Mouse (Mus musculus): Measurements from ENCODE around the gene Wdr93. TPM values are rescaled to one million over a fixed set of nuclear protein-coding genes. Genes with fewer than 3 reads are reported as not detected.

The Wdr93 gene
- total and polyA plus RNA-seq, 3 experiments = 0.75 to 1.3 (median 1.2) TPM

GRCm38 (mm10) chr7:79744051-79744450 lies 1.1 kb downstream of the Wdr93 start:
- Histone ChIP-seq H3K27me3 (replicated peaks) (no peaks in the 10 kb centered on the region), H3K4me3 (replicated peaks in 1 of 3; ENCODE audit: low read depth in 2 of 3, low read length in 2 of 3, poor library complexity in 1 of 3) (no peak overlapping the region), H3K9me3 (replicated peaks; ENCODE audit: low read length) (no peaks in the 10 kb centered on the region), H3K4me1 (ENCODE audit: control insufficient read depth in 1 of 2, insufficient read depth in 2 of 2) (peaks cover 0 to 5% of the 10 kb centered on the region in 2 experiments; a peak in 2 of 4 replicates), H3K79me2 (replicated peaks; ENCODE audit: control insufficient read depth, extremely low read depth, insufficient read depth, poor library complexity, severe bottlenecking) (no peaks in the 10 kb centered on the region), H3K36me3 (replicated peaks in 1 of 2; ENCODE audit: control insufficient read depth in 1 of 2, insufficient read depth in 1 of 2, low read length in 1 of 2) (peaks cover 5 to 9% of the 10 kb centered on the region in 2 experiments), H3K4me2 (ENCODE audit: insufficient read depth, low read depth, poor library complexity, severe bottlenecking) (no peak overlapping the region), H3K27ac (ENCODE audit: insufficient read depth, low read depth) (no peak overlapping the region), H3K9ac (ENCODE audit: insufficient read depth, low read depth) (no peak overlapping the region)
- in situ Hi-C loops (cut with MboI; ENCODE audit: low pct_ligation_motif_present, low pct_unique_long_range_greater_than_20kb, low sequenced_read_pairs) (no loop called here), dilution Hi-C loops (cut with MboI; ENCODE audit: extremely low pct_ligation_motif_present, extremely low pct_unique_long_range_greater_than_20kb, low sequenced_read_pairs) (no loop called here)
- TF ChIP-seq CHD2 (IDR thresholded peaks at IDR 0.05; ENCODE audit: low read length) = no peak
- TF ChIP-seq KAT2A (IDR thresholded peaks at IDR 0.05; ENCODE audit: insufficient replicate concordance, low read length) = no peak
- TF ChIP-seq UBTF (IDR thresholded peaks at IDR 0.05; ENCODE audit: low read depth, low read length) = no peak
- TF ChIP-seq GABPA (IDR thresholded peaks at IDR 0.05; ENCODE audit: insufficient replicate concordance, low read depth, low read length) = no peak
- TF ChIP-seq JUN (IDR thresholded peaks at IDR 0.05; ENCODE audit: insufficient read depth, low read depth, low read length) = no peak
- TF ChIP-seq ZMIZ1 (IDR thresholded peaks at IDR 0.05; ENCODE audit: low read depth, low read length) = no peak
- no peak for TF ChIP-seq E2F4 (IDR thresholded peaks at IDR 0.05; ENCODE audit: insufficient replicate concordance, low read depth, low read length)
- DNase-seq (ENCODE audit: extremely low read depth) = no peak

- H3K36me3 ChIP-seq (replicated peaks in 1 of 2; ENCODE audit: control insufficient read depth in 1 of 2, insufficient read depth in 1 of 2, low read length in 1 of 2) = peaks cover 2 to 5% of the 10 kb centered on the region in 2 experiments
- H3K27ac ChIP-seq (ENCODE audit: insufficient read depth, low read depth) = no peak overlapping the region
- H3K9ac ChIP-seq (ENCODE audit: insufficient read depth, low read depth) = no peak overlapping the region
- dilution Hi-C loops (cut with MboI; ENCODE audit: extremely low pct_ligation_motif_present, extremely low pct_unique_long_range_greater_than_20kb, low sequenced_read_pairs) (no loop called here), in situ Hi-C loops (cut with MboI; ENCODE audit: low pct_ligation_motif_present, low pct_unique_long_range_greater_than_20kb, low sequenced_read_pairs) (no loop called here)
- no peak for TF ChIP-seq JUN (IDR thresholded peaks at IDR 0.05; ENCODE audit: insufficient read depth, low read depth, low read length)
- TF ChIP-seq IRF4 (IDR thresholded peaks at IDR 0.05; ENCODE audit: low read depth, low read length) = no peak
- no peak for TF ChIP-seq CTCF (conservative IDR thresholded peaks at IDR 0.05 in 1 of 2, IDR thresholded peaks at IDR 0.05 in 1 of 2; ENCODE audit: low read depth in 2 of 2, low read length in 2 of 2)
- no peak for TF ChIP-seq NRF1 (IDR thresholded peaks at IDR 0.05; ENCODE audit: low read depth, low read length)
- TF ChIP-seq KAT2A (IDR thresholded peaks at IDR 0.05; ENCODE audit: insufficient replicate concordance, low read length) = no peak
- no peak for TF ChIP-seq TCF12 (IDR thresholded peaks at IDR 0.05; ENCODE audit: low read depth, low read length)
- no peak for TF ChIP-seq PAX5 (IDR thresholded peaks at IDR 0.05; ENCODE audit: low read length)
- TF ChIP-seq POLR2A (IDR thresholded peaks at IDR 0.05; ENCODE audit: low read depth, low read length) = no peak
- no peak for TF ChIP-seq UBTF (IDR thresholded peaks at IDR 0.05; ENCODE audit: low read depth, low read length)
- TF ChIP-seq ETS1 (conservative IDR thresholded peaks at IDR 0.05; ENCODE audit: low read depth, low read length) = no peak
- no peak for TF ChIP-seq RAD21 (IDR thresholded peaks at IDR 0.05; ENCODE audit: low read depth, low read length)
- no peak for TF ChIP-seq NELFE (IDR thresholded peaks at IDR 0.05; ENCODE audit: low read depth, low read length)
- H3K4me1 ChIP-seq (ENCODE audit: control insufficient read depth in 1 of 2, insufficient read depth in 2 of 2) = peaks cover 0 to 5% of the 10 kb centered on the region in 2 experiments; a peak in 2 of 4 replicates
- no peak for DNase-seq (ENCODE audit: extremely low read depth)
- no peaks in the 10 kb centered on the region for H3K79me2 ChIP-seq (replicated peaks; ENCODE audit: control insufficient read depth, extremely low read depth, insufficient read depth, poor library complexity, severe bottlenecking)
- H3K4me3 ChIP-seq (replicated peaks in 1 of 3; ENCODE audit: low read depth in 2 of 3, low read length in 2 of 3, poor library complexity in 1 of 3) = no peak overlapping the region
- H3K27me3 ChIP-seq (replicated peaks) = no peaks in the 10 kb centered on the region
- no peak overlapping the region for H3K4me2 ChIP-seq (ENCODE audit: insufficient read depth, low read depth, poor library complexity, severe bottlenecking)
- no peaks in the 10 kb centered on the region for H3K9me3 ChIP-seq (replicated peaks; ENCODE audit: low read length)
These were observed 1.6 kb downstream of the Wdr93 start for GRCm38 (mm10) chr7:79744585-79744984.
